Mouse (Mus musculus): ENCODE data around the gene 1520401A03Rik. TPM values are rescaled to one million over a fixed set of nuclear protein-coding genes. Genes with fewer than 3 reads are reported as not detected.
"Not testable (repeated sequence)": the region's sequence is repeated elsewhere in the genome, so short reads cannot be mapped to it uniquely, and the experiment has no call there.

1520401A03Rik gene
- polyA plus RNA-seq (2014; fragmentation: Nextera tagmentation; extraction: Ambion mirVana), result 0.08 TPM in 1 of 2 replicates, not detected in the other

DNA sequence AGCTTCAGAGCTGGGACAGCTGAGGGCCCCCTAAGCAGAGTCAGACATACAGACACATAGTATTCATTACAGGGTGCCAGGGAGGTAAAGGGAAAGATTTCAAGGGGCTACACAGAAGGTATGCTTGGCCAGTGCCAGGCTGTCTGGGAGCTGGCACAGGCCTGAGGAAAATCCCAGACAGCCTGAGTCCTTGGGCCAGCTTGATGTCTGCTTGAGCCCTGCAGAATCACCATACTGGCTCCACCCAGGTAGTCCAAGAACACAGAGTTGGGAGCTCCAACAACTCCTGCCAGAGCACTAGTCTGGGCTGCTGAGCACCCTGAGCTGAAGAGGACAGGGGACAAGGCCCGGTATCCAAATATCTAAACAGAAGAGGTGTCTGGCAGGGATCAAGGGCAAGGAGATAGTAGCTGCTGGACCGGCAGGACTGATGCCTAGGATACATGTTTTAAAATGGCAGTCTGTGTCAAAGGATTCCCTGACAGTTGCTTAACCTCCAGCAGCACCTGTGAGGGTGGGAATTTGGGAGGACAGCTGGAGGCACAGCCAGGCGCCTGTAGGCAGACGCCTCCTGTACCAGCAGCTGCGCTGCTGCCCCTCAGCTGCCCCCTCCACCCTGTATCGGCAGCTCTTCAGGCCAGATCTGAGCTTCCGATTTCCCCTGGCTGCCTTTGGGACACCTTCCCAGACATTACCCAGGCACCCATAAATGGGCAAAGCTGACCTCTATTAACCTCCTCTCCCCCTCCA lies at the start of gene 1520401A03Rik:
Gene 1520401A03Rik, minus strand, starts transcription at position 408 of the 750 bp plus-strand sequence.
- Histone ChIP-seq H3K36me3 (ENCODE audit: control insufficient read depth, insufficient read depth, low read length) (no peaks in the 10 kb centered on the region), H3K9me3 (ENCODE audit: control insufficient read depth, low read length) (no peaks in the 10 kb centered on the region), H3K4me2 (replicated peaks; ENCODE audit: low read depth, low read length) (no peak within 1 kb of the TSS), H3K27me3 (ENCODE audit: control insufficient read depth, insufficient read depth, low read length) (no peaks in the 10 kb centered on the region), H3K4me3 (ENCODE audit: low read depth, low read length) (no peak within 1 kb of the TSS), H3K4me1 (replicated peaks; ENCODE audit: control insufficient read depth, insufficient read depth, low read length) (no peaks in the 10 kb centered on the region), H3K27ac (ENCODE audit: low read depth, low read length) (no peak within 1 kb of the TSS), H3K9ac (ENCODE audit: low read depth, low read length) (no peak within 1 kb of the TSS)
- WGBS, result 74% methylated on average over 7 of the region's 7 CpGs
- DNase-seq (ENCODE audit: low spot score) (no peak), ATAC-seq (ENCODE audit: low FRiP score) (no peak)

DNA sequence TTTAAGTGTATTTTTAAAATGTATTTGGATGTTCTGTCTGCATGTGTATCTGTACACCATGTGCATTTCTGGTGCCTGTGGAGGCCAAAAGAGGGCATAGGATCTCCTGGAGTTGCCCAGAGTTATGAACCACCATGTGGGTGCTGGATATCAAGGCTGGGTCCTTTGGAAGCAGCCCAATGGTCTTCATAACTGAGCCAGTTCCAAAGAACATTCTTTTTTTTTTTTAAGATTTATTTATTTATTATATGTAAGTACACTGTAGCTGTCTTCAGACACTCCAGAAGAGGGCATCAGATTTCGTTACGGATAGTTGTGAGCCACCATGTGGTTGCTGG lies 49.6 kb upstream of the 1520401A03Rik start:
- H3K4me2 ChIP-seq (replicated peaks; ENCODE audit: low read depth, low read length), result peak overlapping the region; percentile 26; the same call in 1 of the 2 replicates
- not testable (repeated sequence) for H3K9ac ChIP-seq (ENCODE audit: low read depth, low read length); H3K4me3 ChIP-seq (ENCODE audit: low read depth, low read length); H3K9me3 ChIP-seq (ENCODE audit: control insufficient read depth, low read length); H3K36me3 ChIP-seq (ENCODE audit: control insufficient read depth, insufficient read depth, low read length); H3K27me3 ChIP-seq (ENCODE audit: control insufficient read depth, insufficient read depth, low read length); H3K4me1 ChIP-seq (replicated peaks; ENCODE audit: control insufficient read depth, insufficient read depth, low read length); ATAC-seq (ENCODE audit: low FRiP score); DNase-seq (ENCODE audit: low spot score); H3K27ac ChIP-seq (ENCODE audit: low read depth, low read length)
- 91% methylated on average over 2 of the region's 2 CpGs for WGBS

- H3K9me3 ChIP-seq (ENCODE audit: control insufficient read depth, low read length), result no peaks in the 10 kb centered on the region
- no peaks in the 10 kb centered on the region for H3K4me1 ChIP-seq (replicated peaks; ENCODE audit: control insufficient read depth, insufficient read depth, low read length)
- H3K27me3 ChIP-seq (ENCODE audit: control insufficient read depth, insufficient read depth, low read length), result no peaks in the 10 kb centered on the region
- H3K27ac ChIP-seq (ENCODE audit: low read depth, low read length), result peak within 1 kb of the TSS; percentile 90
- peak within 1 kb of the TSS; percentile 87 for H3K9ac ChIP-seq (ENCODE audit: low read depth, low read length)
- peak within 1 kb of the TSS; percentile 65 for H3K4me3 ChIP-seq (ENCODE audit: low read depth, low read length)
- no peaks in the 10 kb centered on the region for H3K36me3 ChIP-seq (ENCODE audit: control insufficient read depth, insufficient read depth, low read length)
- DNase-seq (ENCODE audit: low spot score) (peak; percentile 99), ATAC-seq (ENCODE audit: low FRiP score) (peak; percentile 98)
- WGBS, result 4% methylated on average over 51 of the region's 58 CpGs
- H3K4me2 ChIP-seq (replicated peaks; ENCODE audit: low read depth, low read length), result peak within 1 kb of the TSS; percentile 36
Observed at GRCm38 (mm10) chr17:23771284-23772218, 49.0 kb upstream of the 1520401A03Rik start, which contains the start of gene Flywch1. TSS of gene Flywch1 (minus strand) at chr17:23771602.

- 1% methylated on average over 19 of the region's 19 CpGs for WGBS
- no peaks in the 10 kb centered on the region for H3K9me3 ChIP-seq (ENCODE audit: control insufficient read depth, low read length)
- no peaks in the 10 kb centered on the region for H3K27me3 ChIP-seq (ENCODE audit: control insufficient read depth, insufficient read depth, low read length)
- H3K27ac ChIP-seq (ENCODE audit: low read depth, low read length), result peak overlapping the region; percentile 90
- H3K36me3 ChIP-seq (ENCODE audit: control insufficient read depth, insufficient read depth, low read length), result no peaks in the 10 kb centered on the region
- H3K4me2 ChIP-seq (replicated peaks; ENCODE audit: low read depth, low read length), result peak overlapping the region; percentile 36
- peak overlapping the region; percentile 65 for H3K4me3 ChIP-seq (ENCODE audit: low read depth, low read length)
- H3K4me1 ChIP-seq (replicated peaks; ENCODE audit: control insufficient read depth, insufficient read depth, low read length), result no peaks in the 10 kb centered on the region
- no peak for DNase-seq (ENCODE audit: low spot score)
- peak overlapping the region; percentile 87 for H3K9ac ChIP-seq (ENCODE audit: low read depth, low read length)
- peak; percentile 67; the same call in 1 of the 2 replicates for ATAC-seq (ENCODE audit: low FRiP score)
Observed at GRCm38 (mm10) chr17:23770896-23771283, 48.3 kb upstream of the 1520401A03Rik start.

- 15% methylated on average over 2 of the region's 2 CpGs for WGBS
- no peak for DNase-seq (ENCODE audit: low spot score)
- H3K27ac ChIP-seq (ENCODE audit: low read depth, low read length), result no peak overlapping the region
Observed at GRCm38 (mm10) chr17:23770493-23770892, 47.9 kb upstream of the 1520401A03Rik start.

GRCm38 (mm10) chr17:23762976-23763375 lies 40.4 kb upstream of the 1520401A03Rik start:
- no peak for ATAC-seq (ENCODE audit: low FRiP score)
- no peak overlapping the region for H3K4me3 ChIP-seq (ENCODE audit: low read depth, low read length)
- H3K4me1 ChIP-seq (replicated peaks; ENCODE audit: control insufficient read depth, insufficient read depth, low read length), result no peaks in the 10 kb centered on the region
- peaks cover 25% of the 10 kb centered on the region for H3K36me3 ChIP-seq (ENCODE audit: control insufficient read depth, insufficient read depth, low read length)
- H3K27me3 ChIP-seq (ENCODE audit: control insufficient read depth, insufficient read depth, low read length), result no peaks in the 10 kb centered on the region
- H3K4me2 ChIP-seq (replicated peaks; ENCODE audit: low read depth, low read length), result no peak overlapping the region
- WGBS, result 89% methylated on average over 11 of the region's 11 CpGs
- H3K27ac ChIP-seq (ENCODE audit: low read depth, low read length), result no peak overlapping the region
- no peak overlapping the region for H3K9ac ChIP-seq (ENCODE audit: low read depth, low read length)
- no peaks in the 10 kb centered on the region for H3K9me3 ChIP-seq (ENCODE audit: control insufficient read depth, low read length)
- DNase-seq (ENCODE audit: low spot score), result no peak

More at GRCm38 (mm10) chr17:23770493-23770892, 47.9 kb upstream of the 1520401A03Rik start:
- Histone ChIP-seq H3K4me1 (replicated peaks; ENCODE audit: control insufficient read depth, insufficient read depth, low read length) (no peaks in the 10 kb centered on the region), H3K9ac (ENCODE audit: low read depth, low read length) (peak overlapping the region; percentile 87), H3K4me2 (replicated peaks; ENCODE audit: low read depth, low read length) (peak overlapping the region; percentile 36), H3K27me3 (ENCODE audit: control insufficient read depth, insufficient read depth, low read length) (no peaks in the 10 kb centered on the region), H3K4me3 (ENCODE audit: low read depth, low read length) (peak overlapping the region; percentile 65), H3K36me3 (ENCODE audit: control insufficient read depth, insufficient read depth, low read length) (no peaks in the 10 kb centered on the region), H3K9me3 (ENCODE audit: control insufficient read depth, low read length) (no peaks in the 10 kb centered on the region)
- no peak for ATAC-seq (ENCODE audit: low FRiP score)

- DNase-seq (ENCODE audit: low spot score), result no peak
- Histone ChIP-seq H3K27me3 (ENCODE audit: control insufficient read depth, insufficient read depth, low read length) (no peaks in the 10 kb centered on the region), H3K36me3 (ENCODE audit: control insufficient read depth, insufficient read depth, low read length) (peaks cover 25% of the 10 kb centered on the region), H3K4me2 (replicated peaks; ENCODE audit: low read depth, low read length) (no peak overlapping the region), H3K4me1 (replicated peaks; ENCODE audit: control insufficient read depth, insufficient read depth, low read length) (no peaks in the 10 kb centered on the region), H3K27ac (ENCODE audit: low read depth, low read length) (no peak overlapping the region), H3K9ac (ENCODE audit: low read depth, low read length) (no peak overlapping the region), H3K4me3 (ENCODE audit: low read depth, low read length) (no peak overlapping the region), H3K9me3 (ENCODE audit: control insufficient read depth, low read length) (no peaks in the 10 kb centered on the region)
- ATAC-seq (ENCODE audit: low FRiP score), result no peak
- WGBS, result 98% methylated on average over 3 of the region's 3 CpGs
Observed at GRCm38 (mm10) chr17:23761155-23761554, 38.6 kb upstream of the 1520401A03Rik start.

- Histone ChIP-seq H3K27me3 (ENCODE audit: control insufficient read depth, insufficient read depth, low read length) (no peaks in the 10 kb centered on the region), H3K9ac (ENCODE audit: low read depth, low read length) (no peak overlapping the region), H3K27ac (ENCODE audit: low read depth, low read length) (no peak overlapping the region), H3K4me1 (replicated peaks; ENCODE audit: control insufficient read depth, insufficient read depth, low read length) (no peaks in the 10 kb centered on the region), H3K36me3 (ENCODE audit: control insufficient read depth, insufficient read depth, low read length) (peaks cover 32% of the 10 kb centered on the region), H3K4me2 (replicated peaks; ENCODE audit: low read depth, low read length) (no peak overlapping the region), H3K4me3 (ENCODE audit: low read depth, low read length) (no peak overlapping the region), H3K9me3 (ENCODE audit: control insufficient read depth, low read length) (no peaks in the 10 kb centered on the region)
- ATAC-seq (ENCODE audit: low FRiP score) (no peak), DNase-seq (ENCODE audit: low spot score) (no peak)
- 91% methylated on average over 9 of the region's 9 CpGs for WGBS
Observed at GRCm38 (mm10) chr17:23760231-23760630, 37.6 kb upstream of the 1520401A03Rik start.
